Mouse (Mus musculus) midbrain, embryonic 15.5 days (tissue): ENCODE measurements around the gene Orm3. TPM values are rescaled to one million over a fixed set of nuclear protein-coding genes. Genes with fewer than 3 reads are reported as not detected.

Experiments used
- ATAC-seq: fragments of 200-750 bp; cut with Nextera tagmentation; replicated peaks from 2 replicates; pipeline ENCODE4 v1.8.0; 2017; ENCODE audit warnings: moderate TSS enrichment
- H3K27ac ChIP-seq: fragments of 300-500 bp; sonication (generic); 2 replicates; pipeline ENCODE4 v1.5.1; 2015; ENCODE audit warnings: mild to moderate bottlenecking, inconsistent platforms
- H3K27me3 ChIP-seq: fragments of 300-500 bp; sonication (generic); replicated peaks from 2 replicates; pipeline ENCODE4 v1.6.1; 2015; ENCODE audit warnings: inconsistent platforms
- H3K36me3 ChIP-seq: fragments of 300-500 bp; sonication (generic); replicated peaks from 2 replicates; pipeline ENCODE4 v1.6.1; 2015; ENCODE audit warnings: inconsistent platforms
- H3K4me1 ChIP-seq: fragments of 300-500 bp; sonication (generic); 2 replicates; pipeline ENCODE4 v1.6.1; 2015; ENCODE audit warnings: inconsistent platforms
- H3K4me2 ChIP-seq: fragments of 300-500 bp; sonication (generic); 2 replicates; pipeline ENCODE4 v1.6.1; 2015; ENCODE audit warnings: inconsistent platforms, mild to moderate bottlenecking, moderate library complexity
- H3K4me3 ChIP-seq: fragments of 300-500 bp; sonication (generic); 2 replicates; pipeline ENCODE4 v1.5.1; 2015; ENCODE audit warnings: mild to moderate bottlenecking, inconsistent platforms
- H3K9ac ChIP-seq: fragments of 300-500 bp; sonication (generic); 2 replicates; pipeline ENCODE4 v1.6.1; 2015; ENCODE audit warnings: mild to moderate bottlenecking, inconsistent platforms
- H3K9me3 ChIP-seq: fragments of 300-500 bp; sonication (generic); 2 replicates; pipeline ENCODE4 v1.6.1; 2016; ENCODE audit warnings: inconsistent platforms
- WGBS: fragments of 180-500 bp; shearing (Covaris S2); methylation state at CpG from one replicate; pipeline ENCODE4 v1.1.7; 2015; ENCODE audit warnings: mixed read lengths; 5-methylcytosine and 5-hydroxymethylcytosine counted together
- polyA plus RNA-seq: library from polyadenylated mRNA; unstranded; fragments of >200 nt; fragmentation: Nextera tagmentation; extraction: Ambion mirVana; gene quantifications from 2 replicates; pipeline ENCODE4 v1.2.1, GENCODE M21; 2015

The Orm3 gene
- polyA plus RNA-seq, 1 experiment from 2014 or later, result not detected

DNA sequence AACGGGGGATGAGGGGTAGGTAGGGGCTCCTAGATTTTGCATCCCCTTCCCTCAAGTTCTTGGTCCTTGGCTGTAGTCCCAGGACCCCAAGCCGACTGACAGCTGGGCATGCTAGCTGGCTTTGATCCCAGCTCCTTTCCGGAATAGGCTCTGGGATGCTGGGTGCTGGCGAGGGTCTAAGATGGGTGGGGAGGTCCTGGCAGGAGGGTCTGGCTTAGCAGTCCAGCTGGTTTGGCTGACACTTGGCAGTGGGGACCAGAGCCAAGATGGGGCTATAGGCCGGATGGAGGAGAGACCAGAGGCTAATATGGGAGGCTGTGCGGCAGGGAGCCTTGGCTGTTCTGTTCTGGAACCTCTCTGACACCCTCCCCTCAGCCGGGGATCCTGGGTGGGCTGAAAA lies 52.3 kb downstream of the Orm3 start:
- peak overlapping the region; percentile 100 for H3K4me2 ChIP-seq
- no peak overlapping the region for H3K9ac ChIP-seq
- no peaks in the 10 kb centered on the region for H3K27me3 ChIP-seq
- H3K27ac ChIP-seq, result peak overlapping the region; percentile 71; the same call in 1 of the 2 replicates
- peak overlapping the region; percentile 57; the same call in 1 of the 2 replicates for H3K4me3 ChIP-seq
- 45% methylated on average over 7 of the region's 7 CpGs for WGBS
- H3K9me3 ChIP-seq, result no peaks in the 10 kb centered on the region
- no peak for ATAC-seq
- H3K4me1 ChIP-seq, result peaks cover 51% of the 10 kb centered on the region
- no peaks in the 10 kb centered on the region for H3K36me3 ChIP-seq

DNA sequence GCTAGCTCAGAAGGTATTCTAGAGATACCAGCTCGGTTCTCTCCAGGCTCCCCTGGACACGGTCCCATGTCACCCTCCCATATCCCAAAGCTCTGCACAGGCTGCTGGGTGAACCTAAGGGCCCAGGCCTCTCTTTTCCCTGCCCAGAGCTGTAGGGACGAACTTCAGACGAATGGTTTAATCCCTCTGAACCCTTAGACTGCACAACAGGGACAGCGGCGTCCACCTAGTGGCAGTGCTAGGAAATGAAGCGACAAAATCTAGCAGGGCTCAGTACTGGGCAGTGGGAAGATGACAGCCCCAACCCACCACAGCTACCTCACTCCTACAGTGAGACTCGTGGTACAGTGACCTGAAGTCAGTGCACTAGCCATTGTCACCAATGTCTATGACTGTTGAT lies 52.7 kb downstream of the Orm3 start:
- Histone ChIP-seq H3K4me1 (peaks cover 47% of the 10 kb centered on the region), H3K27me3 (no peaks in the 10 kb centered on the region), H3K4me3 (peak overlapping the region; percentile 57), H3K9ac (no peak overlapping the region), H3K36me3 (no peaks in the 10 kb centered on the region), H3K4me2 (peak overlapping the region; percentile 100), H3K27ac (peak overlapping the region; percentile 71), H3K9me3 (no peaks in the 10 kb centered on the region)
- WGBS, result 5% methylated on average over 8 of the region's 8 CpGs
- peak; percentile 34 for ATAC-seq

Other genes starting within 250 kb of the Orm3 start
- gene Ambp, start 201.4 kb upstream of the Orm3 start, polyA plus RNA-seq, result 0.26 and 2.8 TPM in 2 replicates
- 0.06 and 0.14 TPM in 2 replicates for gene Kif12, start 184.0 kb upstream of the Orm3 start, polyA plus RNA-seq
- gene Col27a1, start 142.2 kb upstream of the Orm3 start, polyA plus RNA-seq, result 2.2 and 3.1 TPM in 2 replicates
- not detected in 2 replicates for gene Orm1, start 11.6 kb upstream of the Orm3 start, polyA plus RNA-seq
- not detected in 2 replicates for gene Orm2, start 6.3 kb downstream of the Orm3 start, polyA plus RNA-seq
- gene Akna, start 47.2 kb downstream of the Orm3 start, polyA plus RNA-seq, result 7.0 and 7.7 TPM in 2 replicates
- gene Whrn, start 139.8 kb downstream of the Orm3 start, polyA plus RNA-seq, result 6.5 and 7.5 TPM in 2 replicates
- 409 and 410 TPM in 2 replicates for gene Atp6v1g1, start 188.6 kb downstream of the Orm3 start, polyA plus RNA-seq
- 3.7 and 4.7 TPM in 2 replicates for gene Tmem268, start 202.6 kb downstream of the Orm3 start, polyA plus RNA-seq
- not detected in 2 replicates for gene Gm11213, start 249.1 kb downstream of the Orm3 start, polyA plus RNA-seq